Mouse (Mus musculus): ENCODE results near the gene Smim7.

Smim7 gene

GRCm38 (mm10) chr8:72570633-72571610, at the start of gene Smim7:
TSS of gene Smim7 (minus strand) at chr8:72571088.
- peak; percentile 94 to 97 for DNase-seq (ENCODE audit: low spot score in 2 of 2)

- peak in 1 of 2 experiments; percentile 47 for DNase-seq (ENCODE audit: low spot score in 2 of 2)
These were observed 19.3 kb upstream of the Smim7 start for GRCm38 (mm10) chr8:72590198-72590597.

- DNase-seq (ENCODE audit: low spot score in 2 of 2): no peak
These were observed 18.4 kb upstream of the Smim7 start for GRCm38 (mm10) chr8:72589286-72589685.

- DNase-seq (ENCODE audit: low spot score in 2 of 2): no peak
These were observed 18.0 kb upstream of the Smim7 start for GRCm38 (mm10) chr8:72588865-72589264.

GRCm38 (mm10) chr8:72587806-72588205, 16.9 kb upstream of the Smim7 start:
- no peak for DNase-seq (ENCODE audit: low spot score in 2 of 2)

GRCm38 (mm10) chr8:72584390-72584789, 13.5 kb upstream of the Smim7 start:
- DNase-seq (ENCODE audit: low spot score in 2 of 2): no peak

GRCm38 (mm10) chr8:72583056-72583771, 12.3 kb upstream of the Smim7 start:
- DNase-seq (ENCODE audit: low spot score in 2 of 2): peak; percentile 24 to 52

- DNase-seq (ENCODE audit: low spot score in 2 of 2): no peak
These were observed 8.5 kb upstream of the Smim7 start for GRCm38 (mm10) chr8:72579374-72579773.

- no peak for DNase-seq (ENCODE audit: low spot score in 2 of 2)
These were observed 7.1 kb upstream of the Smim7 start for GRCm38 (mm10) chr8:72577941-72578340.

GRCm38 (mm10) chr8:72577266-72577665, 6.4 kb upstream of the Smim7 start:
- DNase-seq (ENCODE audit: low spot score in 2 of 2): no peak

- DNase-seq (ENCODE audit: low spot score in 2 of 2): no peak
These were observed 5.0 kb upstream of the Smim7 start for GRCm38 (mm10) chr8:72575915-72576314.

- no peak for DNase-seq (ENCODE audit: low spot score in 2 of 2)
These were observed 2.6 kb upstream of the Smim7 start for GRCm38 (mm10) chr8:72573450-72573849.

GRCm38 (mm10) chr8:72572507-72572906, 1.6 kb upstream of the Smim7 start:
- no peak for DNase-seq (ENCODE audit: low spot score in 2 of 2)

- peak; percentile 34 to 55 for DNase-seq (ENCODE audit: low spot score in 2 of 2)
These were observed 954 bp upstream of the Smim7 start, which contains the start of gene Tmem38a for GRCm38 (mm10) chr8:72571611-72572473. TSS of gene Tmem38a (plus strand) at chr8:72572055.

GRCm38 (mm10) chr8:72565970-72566369, 4.9 kb downstream of the Smim7 start:
- no peak for DNase-seq (ENCODE audit: low spot score in 2 of 2)

- no peak for DNase-seq (ENCODE audit: low spot score in 2 of 2)
These were observed 9.7 kb downstream of the Smim7 start for GRCm38 (mm10) chr8:72561111-72561689.

- DNase-seq (ENCODE audit: low spot score in 2 of 2): no peak
These were observed 15.1 kb downstream of the Smim7 start for GRCm38 (mm10) chr8:72555770-72556169.

GRCm38 (mm10) chr8:72549314-72549892, 21.5 kb downstream of the Smim7 start:
- no peak for DNase-seq (ENCODE audit: low spot score in 2 of 2)

GRCm38 (mm10) chr8:72548644-72549313, 22.1 kb downstream of the Smim7 start:
- peak in 1 of 2 experiments; percentile 16 for DNase-seq (ENCODE audit: low spot score in 2 of 2)
